Mouse (Mus musculus) liver, embryonic 14 days (tissue): ENCODE data around the gene Deaf1. TPM values are rescaled to one million over a fixed set of nuclear protein-coding genes. Genes with fewer than 3 reads are reported as not detected.

Experiments
- polyA plus RNA-seq: library from polyadenylated mRNA; depleted of rRNA; stranded (reverse); fragments of >200 nt; gene quantifications from 2 replicates; pipeline ENCODE4 v1.2.3, GENCODE M21; 2012; rRNA removed

Deaf1 gene
- polyA plus RNA-seq = 7.0 and 8.4 TPM in 2 replicates

DNA sequence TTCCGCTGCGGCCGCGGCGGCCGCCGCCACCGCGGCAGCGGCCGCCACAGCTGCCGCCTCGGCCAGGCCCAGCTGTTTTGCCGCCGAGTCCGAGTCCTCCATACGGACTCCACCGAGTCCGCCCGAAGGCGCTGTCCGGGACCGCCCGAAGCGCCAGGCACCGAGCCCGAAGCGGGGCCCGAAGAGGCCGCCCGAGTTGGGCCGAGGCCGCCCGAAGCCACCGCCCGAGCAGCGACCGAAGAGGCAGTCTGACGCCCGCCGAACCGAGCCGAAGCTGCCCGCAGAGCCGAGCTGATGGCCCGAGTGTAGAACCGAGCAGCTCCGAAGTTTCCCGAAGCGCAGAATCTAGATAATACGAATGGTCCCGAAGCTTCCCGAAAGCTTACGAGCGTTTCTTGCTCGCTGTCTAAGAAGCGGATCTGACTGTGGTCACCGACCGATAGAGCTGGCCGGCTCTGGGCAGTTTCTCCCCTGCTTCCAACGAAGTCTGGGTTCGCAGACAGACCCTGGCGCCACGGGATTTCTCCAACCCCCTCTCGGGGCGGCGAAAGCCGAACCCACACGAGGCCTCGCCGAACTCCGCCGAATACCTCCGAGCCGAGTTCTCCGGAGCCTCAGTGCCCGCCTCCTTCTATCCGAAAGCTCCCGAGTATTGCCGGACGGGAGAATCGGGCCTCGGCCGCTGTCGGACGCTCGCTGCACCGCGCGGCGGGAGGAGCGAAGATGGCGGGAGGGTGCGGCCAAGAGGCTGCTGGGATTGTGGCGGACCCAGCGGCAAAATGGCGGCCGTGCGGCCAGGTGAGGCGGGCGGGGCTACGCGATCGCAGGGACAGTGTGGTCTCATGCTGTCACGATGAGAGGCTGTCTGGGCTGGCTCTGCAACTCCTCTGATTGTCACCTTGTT lies at the start of gene Deaf1, which contains the start of gene Tmem80:
TSS of gene Deaf1 (minus strand) at position 222 of the 904 bp plus-strand sequence.
TSS of gene Tmem80 (plus strand) at position 271 of the 904 bp plus-strand sequence.

DNA sequence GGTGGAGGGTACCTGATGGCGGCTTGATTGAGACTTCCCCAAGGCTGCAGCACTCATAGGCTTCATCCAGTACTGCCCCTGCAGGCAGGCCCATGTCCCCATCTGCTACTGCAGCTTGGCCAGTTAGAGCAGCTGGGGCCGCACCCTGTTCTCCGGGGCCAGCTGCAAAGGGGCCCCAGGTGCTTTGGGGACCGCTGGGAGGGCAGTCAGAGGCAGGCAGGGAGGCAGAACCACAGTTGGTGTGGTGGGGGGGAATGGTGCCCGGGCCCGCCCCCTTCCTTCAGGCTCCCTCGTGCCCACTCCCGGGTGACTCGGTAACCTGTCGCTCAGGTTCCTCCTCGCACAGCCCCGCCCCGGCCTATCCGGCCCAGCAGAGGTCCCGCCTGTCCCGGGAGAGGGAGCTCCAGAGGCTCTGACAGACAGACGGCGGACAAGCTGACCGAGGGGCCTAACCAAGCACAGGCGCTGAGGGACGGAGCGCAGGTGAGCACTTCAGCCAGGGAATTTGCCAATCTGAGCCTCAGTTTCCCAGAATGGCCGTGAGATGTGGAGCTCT lies 11.2 kb upstream of the Deaf1 start, which contains the start of gene Eps8l2:
TSS of gene Eps8l2 (plus strand) at position 305 of the 556 bp plus-strand sequence.

DNA sequence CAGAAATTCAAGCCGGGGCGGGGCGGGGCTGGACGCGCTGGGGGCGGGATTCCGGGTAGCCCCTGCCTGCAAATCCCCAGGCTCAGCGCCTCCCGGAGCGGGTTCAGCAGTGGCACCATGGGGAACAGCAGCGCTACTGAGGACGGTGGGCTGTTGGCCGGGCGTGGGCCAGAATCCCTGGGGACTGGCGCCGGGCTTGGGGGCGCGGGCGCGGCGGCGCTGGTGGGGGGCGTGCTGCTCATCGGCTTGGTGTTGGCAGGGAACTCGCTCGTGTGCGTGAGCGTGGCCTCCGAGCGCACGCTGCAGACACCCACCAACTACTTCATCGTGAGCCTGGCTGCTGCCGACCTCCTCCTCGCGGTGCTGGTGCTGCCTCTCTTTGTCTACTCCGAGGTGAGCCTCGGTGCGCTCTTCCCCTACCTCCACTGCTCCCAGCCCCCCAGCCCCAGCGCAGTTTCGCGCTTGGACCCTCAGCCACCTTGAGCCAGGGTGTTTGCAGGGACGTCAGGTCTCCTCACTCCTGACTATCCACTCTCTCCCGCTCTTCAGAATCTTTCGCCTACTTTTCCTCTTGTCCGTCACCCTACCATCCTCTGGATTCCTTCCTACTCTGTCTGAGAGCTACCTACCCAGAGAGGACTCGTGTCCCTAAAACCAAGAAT lies 35.4 kb downstream of the Deaf1 start, which contains the start of gene Drd4:
TSS of gene Drd4 (plus strand) at position 86 of the 662 bp plus-strand sequence.

DNA sequence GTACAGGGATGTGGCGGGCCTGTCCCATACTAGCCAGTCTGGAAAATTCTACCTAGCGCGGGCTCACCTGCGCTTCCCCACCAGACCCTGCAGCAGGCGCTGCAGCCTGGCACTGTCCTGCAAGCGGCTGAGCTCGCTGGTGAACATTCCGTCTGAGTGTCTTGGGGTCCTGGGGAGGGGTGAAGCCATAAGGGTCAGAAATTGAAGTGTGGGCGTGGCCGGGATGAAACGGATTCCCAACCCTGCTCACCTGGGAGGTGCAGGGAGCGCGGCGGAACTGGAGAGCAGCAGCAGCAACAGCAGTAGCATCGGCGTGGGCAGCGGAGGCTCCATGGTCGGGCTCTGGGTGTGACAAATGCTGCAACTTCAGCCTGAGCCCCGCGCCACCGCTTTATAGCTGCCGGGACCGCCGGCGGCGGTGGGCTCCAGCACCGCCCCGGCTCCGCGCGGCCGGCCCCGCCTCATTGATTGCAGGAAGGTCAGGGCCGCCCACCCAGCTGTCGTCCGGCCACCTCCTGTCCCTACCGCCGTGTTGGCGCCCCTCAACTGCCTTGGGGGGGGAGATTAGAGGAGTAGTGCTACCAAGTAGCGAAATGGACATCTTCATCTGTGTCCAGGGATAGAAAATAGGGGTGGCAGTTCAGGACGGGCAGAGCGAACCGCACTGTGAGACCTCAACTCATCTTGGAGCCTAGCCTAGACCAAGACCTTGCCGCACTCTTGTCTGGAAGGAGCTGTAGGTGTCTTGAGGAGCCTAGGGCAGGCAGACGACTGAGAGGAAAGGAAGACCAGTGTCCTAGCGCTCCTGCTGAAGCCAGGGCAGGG lies 48.5 kb downstream of the Deaf1 start, which contains the start of gene Sct:
TSS of gene Sct (minus strand) at position 368 of the 825 bp plus-strand sequence.

DNA sequence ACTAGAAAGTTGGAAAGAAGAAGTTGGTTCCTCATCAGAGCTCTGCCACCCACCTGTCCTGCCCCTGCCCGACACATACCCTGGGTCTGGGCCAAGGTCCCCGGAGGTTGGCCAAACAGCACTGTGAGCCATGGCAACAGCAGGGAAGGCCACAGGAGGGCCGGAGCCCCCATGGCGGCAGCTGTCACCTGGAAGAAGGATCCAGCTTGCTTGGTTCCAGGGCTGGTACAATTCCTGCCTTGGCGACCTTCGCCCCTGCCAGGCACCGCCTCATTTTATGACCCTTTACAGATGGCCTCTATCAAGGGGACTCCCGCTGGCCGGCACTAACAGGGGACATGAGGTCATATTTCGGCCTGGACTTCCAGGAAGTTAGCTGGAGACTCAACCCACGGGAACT lies 50.9 kb downstream of the Deaf1 start, which contains the start of gene Cdhr5:
TSS of gene Cdhr5 (minus strand) at position 241 of the 400 bp plus-strand sequence.

DNA sequence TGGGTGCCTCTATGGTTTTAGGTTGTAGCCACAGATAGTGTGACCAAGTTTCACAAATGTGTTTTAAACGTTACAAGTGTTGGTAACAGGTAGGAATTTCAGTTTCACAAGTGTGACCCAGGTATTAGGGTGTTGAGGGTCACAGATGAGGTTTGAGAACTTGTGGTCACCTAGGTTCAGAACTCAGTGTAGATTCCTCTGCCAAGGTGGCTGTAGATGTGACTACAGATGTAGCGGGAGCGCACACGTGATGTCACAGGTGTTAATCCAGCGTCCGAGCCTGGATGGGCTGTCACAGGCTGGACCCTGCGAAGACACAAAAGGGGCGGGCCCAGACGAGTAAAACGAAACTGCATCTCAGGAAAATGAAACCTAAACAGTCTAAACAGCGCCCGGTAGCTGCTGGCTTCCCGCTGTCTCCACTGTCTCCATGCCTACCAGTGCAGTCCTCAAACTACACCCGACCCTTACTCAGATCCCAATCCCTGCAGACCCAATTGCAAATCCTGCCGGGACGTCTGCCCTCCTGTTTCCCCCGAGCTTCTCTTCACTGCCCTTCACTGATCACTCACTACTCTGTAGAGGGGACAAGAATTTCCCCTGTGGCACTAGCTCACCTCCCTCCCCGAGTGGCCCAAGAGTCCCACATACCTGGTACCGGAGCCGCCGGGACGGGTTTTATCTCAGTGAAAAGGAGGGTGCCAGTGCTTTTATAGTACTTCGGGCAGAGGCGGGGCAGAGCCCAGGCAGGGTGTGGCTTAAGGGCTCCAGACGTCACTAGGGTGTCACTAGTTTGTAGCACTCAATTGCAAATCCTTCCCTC lies 61.5 kb downstream of the Deaf1 start, which contains the start of gene Irf7:
TSS of gene Irf7 (minus strand) at position 743 of the 823 bp plus-strand sequence.

Other genes starting within 250 kb of the Deaf1 start
- 0.38 and 0.48 TPM in 2 replicates for gene Pkp3, start 249.5 kb downstream of the Deaf1 start, polyA plus RNA-seq
- gene Sigirr, start 227.1 kb downstream of the Deaf1 start, polyA plus RNA-seq = 9.1 and 10.7 TPM in 2 replicates
- 0.36 TPM in 2 replicates for gene Ano9, start 209.9 kb downstream of the Deaf1 start, polyA plus RNA-seq
- 62.0 and 81.0 TPM in 2 replicates for gene Ptdss2, start 205.3 kb downstream of the Deaf1 start, polyA plus RNA-seq
- gene Rnh1, start 154.8 kb downstream of the Deaf1 start, polyA plus RNA-seq = 23.5 and 28.6 TPM in 2 replicates
- gene Hras, start 133.7 kb downstream of the Deaf1 start, polyA plus RNA-seq = 67.7 and 68.0 TPM in 2 replicates
- gene Lrrc56, start 133.5 kb downstream of the Deaf1 start, polyA plus RNA-seq = 13.2 and 14.8 TPM in 2 replicates
- gene Lmntd2, start 113.6 kb downstream of the Deaf1 start, polyA plus RNA-seq = 1.6 and 2.0 TPM in 2 replicates
- gene Rassf7, start 111.8 kb downstream of the Deaf1 start, polyA plus RNA-seq = 22.1 and 22.8 TPM in 2 replicates
- 10.8 and 16.2 TPM in 2 replicates for gene Phrf1, start 98.9 kb downstream of the Deaf1 start, polyA plus RNA-seq
- 8.3 and 11.9 TPM in 2 replicates for gene Irf7, start 61.2 kb downstream of the Deaf1 start, polyA plus RNA-seq
- 0.07 and 0.09 TPM in 2 replicates for gene Cdhr5, start 50.9 kb downstream of the Deaf1 start, polyA plus RNA-seq
- gene Sct, start 48.6 kb downstream of the Deaf1 start, polyA plus RNA-seq = 0.23 and 0.67 TPM in 2 replicates
- gene Drd4, start 35.7 kb downstream of the Deaf1 start, polyA plus RNA-seq = 0.01 TPM in 1 of 2 replicates, not detected in the other
- 11.7 and 13.9 TPM in 2 replicates for gene Tmem80, start within 50 bp of the Deaf1 start, polyA plus RNA-seq
- gene Eps8l2, start 11.2 kb upstream of the Deaf1 start, polyA plus RNA-seq = 7.1 and 8.9 TPM in 2 replicates
- gene Taldo1, start 64.5 kb upstream of the Deaf1 start, polyA plus RNA-seq = 238 and 279 TPM in 2 replicates
- gene Gatd1, start 86.4 kb upstream of the Deaf1 start, polyA plus RNA-seq = 12.6 and 15.1 TPM in 2 replicates
- gene Cend1, start 101.8 kb upstream of the Deaf1 start, polyA plus RNA-seq = 0.01 and 0.03 TPM in 2 replicates
- 14.6 and 20.2 TPM in 2 replicates for gene Slc25a22, start 110.2 kb upstream of the Deaf1 start, polyA plus RNA-seq
- 13.8 and 16.0 TPM in 2 replicates for gene Pidd1, start 116.3 kb upstream of the Deaf1 start, polyA plus RNA-seq
- gene Rplp2, start 119.7 kb upstream of the Deaf1 start, polyA plus RNA-seq = 725 and 791 TPM in 2 replicates
- 5.2 and 7.0 TPM in 2 replicates for gene Pnpla2, start 127.5 kb upstream of the Deaf1 start, polyA plus RNA-seq
- gene Cracr2b, start 133.4 kb upstream of the Deaf1 start, polyA plus RNA-seq = 1.7 and 2.2 TPM in 2 replicates
- 17.5 and 19.0 TPM in 2 replicates for gene Cd151, start 139.7 kb upstream of the Deaf1 start, polyA plus RNA-seq
- 23.0 and 24.7 TPM in 2 replicates for gene Polr2l, start 147.4 kb upstream of the Deaf1 start, polyA plus RNA-seq
- gene Tspan4, start 147.6 kb upstream of the Deaf1 start, polyA plus RNA-seq = 27.0 and 34.3 TPM in 2 replicates
- 11.4 and 12.6 TPM in 2 replicates for gene Chid1, start 212.2 kb upstream of the Deaf1 start, polyA plus RNA-seq
- gene Ap2a2, start 234.5 kb upstream of the Deaf1 start, polyA plus RNA-seq = 20.4 and 23.0 TPM in 2 replicates